26 mouse cellular contexts compared by ENCODE assay signal in genomic region chr9:96004455-96004854, GRCm38 (mm10). TPM values are rescaled to one million over a fixed set of nuclear protein-coding genes. Genes with fewer than 3 reads are reported as not detected.
DNase-seq lines count a peak whose midpoint lies in the region; ATAC-seq lines count a peak whose summit lies in the region.
"Had no signal": no experiment of that assay in that cellular context is flagged by ENCODE, and none has a peak within 500 bp of the region (broad histone marks: within the 10 kb centered on the region; RNA-seq: fewer than 3 reads in every experiment).

No protein-coding gene starts in this region.

- no peak overlapping the region for H3K4me3 ChIP-seq in stomach, embryonic 14.5 days (ENCODE audit: low read depth, low read length)
- H3K4me3 ChIP-seq: embryonic facial prominence, embryonic 12.5 days; hindbrain, embryonic 12.5 days; intestine, embryonic 15.5 days; liver, embryonic 12.5 days; midbrain, embryonic 13.5 days had no signal

- no peak overlapping the region for H3K27ac ChIP-seq in stomach, embryonic 14.5 days (ENCODE audit: low read length)
- H3K27ac ChIP-seq: embryonic facial prominence, embryonic 12.5 days; hindbrain, embryonic 12.5 days; hindbrain, postnatal 0 days; intestine, embryonic 15.5 days; liver, embryonic 12.5 days; macrophage; midbrain, embryonic 13.5 days had no signal

- no peaks in the 10 kb centered on the region for H3K9me3 ChIP-seq in stomach, embryonic 14.5 days (ENCODE audit: control insufficient read depth, low read depth, low read length)
- H3K9me3 ChIP-seq: embryonic facial prominence, embryonic 12.5 days; hindbrain, embryonic 12.5 days; intestine, embryonic 15.5 days; liver, embryonic 12.5 days; midbrain, embryonic 13.5 days had no signal

- no peak overlapping the region for H3K4me2 ChIP-seq in stomach, embryonic 14.5 days (replicated peaks; ENCODE audit: low read depth, low read length)
- H3K4me2 ChIP-seq: embryonic facial prominence, embryonic 12.5 days; hindbrain, embryonic 12.5 days; intestine, embryonic 15.5 days; liver, embryonic 12.5 days; midbrain, embryonic 13.5 days had no signal

- peak; percentile 80 for ATAC-seq in stomach, embryonic 14.5 days (ENCODE audit: insufficient number of reproducible peaks, insufficient read depth, low FRiP score, low read depth)
- ATAC-seq: CD4-positive, CD25-positive, alpha-beta regulatory T cell, adult 4 months; forebrain, postnatal 0 days; hindbrain, postnatal 0 days; intestine, embryonic 15.5 days; liver, embryonic 12.5 days; liver, postnatal 0 days; midbrain, embryonic 13.5 days had no signal

- DNase-seq in adrenal gland, postnatal 36 days = peak; percentile 4 to 8
- no peak for DNase-seq in adrenal gland, adult (ENCODE audit: inconsistent age in 2 of 2, low spot score in 1 of 2)
- DNase-seq in ZHBTc4 (ENCODE audit: low read depth, low spot score) = peak; percentile 33
- peak; percentile 40 for DNase-seq in urinary bladder, postnatal 14 days (ENCODE audit: low spot score)
- DNase-seq in lung, postnatal 25 days (ENCODE audit: low spot score) = no peak
- no peak for DNase-seq in lung, postnatal 14 days
- DNase-seq in gastrocnemius, adult 8-10 months (ENCODE audit: low spot score in 2 of 2) = no peak
- DNase-seq: cerebellum, adult 11-12 months; cerebellum, adult 9-11 months; embryo, embryonic 11 days; forebrain, postnatal 0 days; gastrocnemius, postnatal 14 days; heart, postnatal 14 days; kidney, postnatal 14 days; left cerebral cortex, postnatal 4 days; liver, postnatal 0 days; thymus, postnatal 4 days had no signal

- H3K27me3 ChIP-seq in stomach, embryonic 14.5 days (ENCODE audit: control insufficient read depth, insufficient read depth, low read length) = no peaks in the 10 kb centered on the region
- H3K27me3 ChIP-seq: embryonic facial prominence, embryonic 12.5 days; hindbrain, embryonic 12.5 days; intestine, embryonic 15.5 days; liver, embryonic 12.5 days; midbrain, embryonic 13.5 days had no signal

- 76% methylated on average over 7 of the region's 7 CpGs for WGBS in stomach, embryonic 14.5 days

- no peak overlapping the region for H3K9ac ChIP-seq in stomach, embryonic 14.5 days (replicated peaks; ENCODE audit: low read depth, low read length)
- H3K9ac ChIP-seq: embryonic facial prominence, embryonic 12.5 days; forebrain, postnatal 0 days; hindbrain, embryonic 12.5 days; intestine, embryonic 15.5 days; liver, embryonic 12.5 days; liver, postnatal 0 days; midbrain, embryonic 13.5 days had no signal

- H3K4me1 ChIP-seq in stomach, embryonic 14.5 days (ENCODE audit: control insufficient read depth, insufficient read depth, low read length) = no peaks in the 10 kb centered on the region
- H3K4me1 ChIP-seq: embryonic facial prominence, embryonic 12.5 days; hindbrain, embryonic 12.5 days; intestine, embryonic 15.5 days; liver, embryonic 12.5 days; midbrain, embryonic 13.5 days had no signal

- peaks cover 75% of the 10 kb centered on the region for H3K36me3 ChIP-seq in stomach, embryonic 14.5 days (ENCODE audit: control insufficient read depth, insufficient read depth, low read length)

RNA-seq across cellular contexts. Expression of gene Xrn1, which starts 49.9 kb away (rescaled TPM):
- 10 to 100 TPM; 22.8 to 24.0 TPM for total RNA-seq in adrenal gland, postnatal 36 days (2021)
- polyA plus RNA-seq in stomach, embryonic 14.5 days (2014; fragmentation: Nextera tagmentation; extraction: Ambion mirVana) = 27.1 and 30.7 TPM in 2 replicates
- 10 to 100 TPM in 3 of 4 experiments, 1 to 10 TPM in 1; 8.4 to 13.6 (median 11.3) TPM for total RNA-seq in gastrocnemius, adult 8-10 months (2022)

Comparison
In these comparisons a context has a peak if more than half of its experiments do, and no peak if none do; other contexts are left out.
1. DNase-seq: peak in adrenal gland, postnatal 36 days (2 of 2), ZHBTc4 (single experiment) and urinary bladder, postnatal 14 days (single experiment); none in adrenal gland, adult (0 of 2), lung, postnatal 25 days (single experiment), lung, postnatal 14 days (single experiment) and gastrocnemius, adult 8-10 months (0 of 2).